Mouse (Mus musculus) adrenal gland, postnatal 36 days (tissue): ENCODE data around the gene Kcnj8. TPM values are rescaled to one million over a fixed set of nuclear protein-coding genes. Genes with fewer than 3 reads are reported as not detected.

Experiments
- total RNA-seq, 2 experiments: library from RNA; stranded (reverse); gene quantifications; 2 replicates each; pipeline ENCODE4 v1.2.3; 2021

Gene Kcnj8
- total RNA-seq, 2 experiments from 2014 or later, result 10.4 to 10.7 TPM

Other genes starting within 250 kb of the Kcnj8 start
- gene Slco1a5, start 248.6 kb downstream of the Kcnj8 start, total RNA-seq, result not detected
- gene Pyroxd1, start 226.0 kb downstream of the Kcnj8 start, total RNA-seq, result 10 to 100 TPM; 10.8 to 12.6 TPM
- gene Recql, start 184.5 kb downstream of the Kcnj8 start, total RNA-seq, result 10 to 100 TPM; 14.5 to 20.2 TPM
- gene Golt1b, start 184.4 kb downstream of the Kcnj8 start, total RNA-seq, result 10 to 100 TPM; 34.5 to 47.3 TPM
- gene Spx, start 158.2 kb downstream of the Kcnj8 start, total RNA-seq, result under 1 TPM; 0.36 to 0.46 TPM
- 1 to 10 TPM; 2.9 to 8.3 TPM for gene Gys2, start 98.5 kb downstream of the Kcnj8 start, total RNA-seq
- gene Ldhb, start 63.7 kb downstream of the Kcnj8 start, total RNA-seq, result 100 to 1,000 TPM; 184 to 196 TPM
- 10 to 100 TPM; 19.5 to 20.5 TPM for gene Abcc9, start 130.7 kb upstream of the Kcnj8 start, total RNA-seq
- gene Cmas, start 185.1 kb upstream of the Kcnj8 start, total RNA-seq, result 10 to 100 TPM; 28.9 to 33.3 TPM
- gene Sult6b2, start 232.9 kb upstream of the Kcnj8 start, total RNA-seq, result not detected